Mouse (Mus musculus): ENCODE results near the gene Zfp874a. TPM values are rescaled to one million over a fixed set of nuclear protein-coding genes. Genes with fewer than 3 reads are reported as not detected.
"Not testable (repeated sequence)": the region's sequence is repeated elsewhere in the genome, so short reads cannot be mapped to it uniquely, and the experiment has no call there.

Gene Zfp874a
- total RNA-seq, 4 experiments from 2014 or later, result 7.1 to 8.5 (median 8.2) TPM

GRCm38 (mm10) chr13:67399183-67399903 is 52.1 kb downstream of the Zfp874a start, which contains the start of gene Zfp429:
Gene Zfp429 (minus strand): TSS chr13:67399819.
- DNase-seq (ENCODE audit: low spot score in 2 of 2), result peak; percentile 24 to 35

- not testable (repeated sequence) for DNase-seq (ENCODE audit: low spot score in 2 of 2)
These were observed 75.2 kb downstream of the Zfp874a start for GRCm38 (mm10) chr13:67376255-67376654.

- DNase-seq (ENCODE audit: low spot score in 2 of 2), result peak; percentile 22 to 23
These were observed 76.1 kb downstream of the Zfp874a start, which contains the start of the genes Gm28041 and Zfp456 for GRCm38 (mm10) chr13:67375050-67375911. Gene Gm28041 (minus strand): TSS chr13:67375733. Gene Zfp456 (minus strand): TSS chr13:67375810.

Other genes with a start within 250 kb of the Zfp874a start
- gene Zfp458, start 173.2 kb downstream of the Zfp874a start, total RNA-seq (2022), result 1 to 10 TPM in 3 of 4 experiments, under 1 TPM in 1; 0.83 to 1.7 (median 1.2) TPM
- 1 to 10 TPM; 3.9 to 6.5 (median 4.9) TPM for gene Zfp457, start 145.1 kb downstream of the Zfp874a start, total RNA-seq (2022)
- gene Zfp595, start 119.1 kb downstream of the Zfp874a start, total RNA-seq (2022), result 1 to 10 TPM; 1.3 to 2.0 (median 1.5) TPM
- 1 to 10 TPM in 1 of 4 experiments, under 1 TPM in 2, not detected in 1; 0.78 to 1.0 (median 0.90) TPM for gene Gm28044, start 91.1 kb downstream of the Zfp874a start, total RNA-seq (2022)
- 1 to 10 TPM; 1.0 to 1.3 (median 1.1) TPM for gene Zfp953, start 91.0 kb downstream of the Zfp874a start, total RNA-seq (2022)
- 1 to 10 TPM in 1 of 4 experiments, under 1 TPM in 1, not detected in 2; 0.63 to 1.1 TPM for gene Gm28041, start 75.9 kb downstream of the Zfp874a start, total RNA-seq (2022)
- under 1 TPM; 0.08 to 0.54 (median 0.15) TPM for gene Zfp456, start 75.8 kb downstream of the Zfp874a start, total RNA-seq (2022)
- 1 to 10 TPM in 2 of 4 experiments, under 1 TPM in 2; 0.88 to 1.3 (median 1.1) TPM for gene Zfp429, start 51.8 kb downstream of the Zfp874a start, total RNA-seq (2022)
- 1 to 10 TPM in 1 of 4 experiments, under 1 TPM in 3; 0.22 to 1.7 (median 0.53) TPM for gene Zfp459, start 30.2 kb downstream of the Zfp874a start, total RNA-seq (2022)
- gene Zfp874b, start 32.6 kb upstream of the Zfp874a start, total RNA-seq (2022), result 10 to 100 TPM; 11.1 to 16.0 (median 13.9) TPM
- gene Zfp58, start 48.9 kb upstream of the Zfp874a start, total RNA-seq (2022), result 1 to 10 TPM; 2.9 to 3.5 (median 3.1) TPM
- gene Gm26965, start 74.5 kb upstream of the Zfp874a start, total RNA-seq (2022), result under 1 TPM in 3 of 4 experiments, not detected in 1; 0.39 to 0.94 (median 0.58) TPM
- 1 to 10 TPM; 3.2 to 4.6 (median 4.3) TPM for gene Zfp87, start 74.6 kb upstream of the Zfp874a start, total RNA-seq (2022)
- gene Zfp748, start 102.2 kb upstream of the Zfp874a start, total RNA-seq (2022), result 1 to 10 TPM; 2.1 to 2.7 (median 2.3) TPM
- gene Zfp729b, start 158.1 kb upstream of the Zfp874a start, total RNA-seq (2022), result 1 to 10 TPM; 2.4 to 3.6 (median 3.3) TPM
- 1 to 10 TPM in 1 of 4 experiments, under 1 TPM in 3; 0.64 to 1.5 (median 0.87) TPM for gene Gm49345, start 186.1 kb upstream of the Zfp874a start, total RNA-seq (2022)
- gene Zfp729a, start 186.2 kb upstream of the Zfp874a start, total RNA-seq (2022), result 1 to 10 TPM; 2.1 to 3.6 (median 2.7) TPM
- gene Zfp738, start 235.4 kb upstream of the Zfp874a start, total RNA-seq (2022), result 1 to 10 TPM; 3.1 to 4.8 (median 3.6) TPM